Mouse (Mus musculus) monocyte, adult 59 days (primary cell): ENCODE measurements around the gene Has3. TPM values are rescaled to one million over a fixed set of nuclear protein-coding genes. Genes with fewer than 3 reads are reported as not detected.

Experiments used
- total RNA-seq, 2 experiments: library from RNA; stranded (reverse); gene quantifications; one replicate each; pipeline ENCODE4 v1.2.4; 2023

Has3 gene
- under 1 TPM; 0.08 to 0.55 TPM for total RNA-seq

GRCm38 (mm10) chr8:106870051-106870450 is at the start of gene Has3:
Has3 (plus strand) TSS chr8:106870242.

GRCm38 (mm10) chr8:106893481-106894156 is 23.6 kb downstream of the Has3 start, which contains the start of gene Utp4:
Utp4 (plus strand) TSS chr8:106893636.

Other genes with a start within 250 kb of the Has3 start
- 1 to 10 TPM; 9.3 to 9.4 TPM for gene Tango6, start 187.2 kb upstream of the Has3 start, total RNA-seq
- 10 to 100 TPM; 16.8 to 17.1 TPM for gene Utp4, start 23.4 kb downstream of the Has3 start, total RNA-seq
- gene Sntb2, start 65.5 kb downstream of the Has3 start, total RNA-seq = 10 to 100 TPM; 11.8 to 13.9 TPM
- gene Vps4a, start 161.0 kb downstream of the Has3 start, total RNA-seq = 10 to 100 TPM; 34.3 to 37.7 TPM
- 1 to 10 TPM; 7.5 TPM for gene Pdf, start 178.4 kb downstream of the Has3 start, total RNA-seq
- 10 to 100 TPM; 24.4 to 24.9 TPM for gene Cog8, start 186.4 kb downstream of the Has3 start, total RNA-seq
- 10 to 100 TPM; 28.5 to 35.2 TPM for gene Nip7, start 186.6 kb downstream of the Has3 start, total RNA-seq
- gene Tmed6, start 195.4 kb downstream of the Has3 start, total RNA-seq = under 1 TPM in 1 of 2 experiments, not detected in 1; 0.85 TPM
- 10 to 100 TPM; 25.1 to 27.2 TPM for gene Terf2, start 226.3 kb downstream of the Has3 start, total RNA-seq